Mouse (Mus musculus) liver, adult 2 months (tissue): ENCODE measurements around the gene Man2a2. TPM values are rescaled to one million over a fixed set of nuclear protein-coding genes. Genes with fewer than 3 reads are reported as not detected.

Source experiments
- DNase-seq: peaks from one replicate; pipeline ENCODE4 v3.0.0-alpha.2; 2011; ENCODE audit warnings: low read depth, low spot score; ENCODE audit errors: extremely low read depth
- H3K27ac ChIP-seq: fragments of 200-500 bp; replicated peaks from 2 replicates; pipeline ENCODE4 v1.5.1; 2012; ENCODE audit warnings: low read depth, mild to moderate bottlenecking, control low read depth, inconsistent platforms, low read length; ENCODE audit not compliant: insufficient read depth
- H3K27me3 ChIP-seq: fragments of 200-500 bp; 2 replicates; pipeline ENCODE4 v1.6.1; 2012; ENCODE audit warnings: mild to moderate bottlenecking, moderate library complexity, low read length, inconsistent platforms; ENCODE audit not compliant: control insufficient read depth, insufficient read depth
- H3K36me3 ChIP-seq: fragments of 200-500 bp; 2 replicates; pipeline ENCODE4 v1.6.1; 2012; ENCODE audit warnings: low read length, inconsistent platforms; ENCODE audit not compliant: control insufficient read depth, insufficient read depth
- H3K4me1 ChIP-seq: fragments of 200-500 bp; 2 replicates; pipeline ENCODE4 v1.6.1; 2011; ENCODE audit warnings: low read length; ENCODE audit not compliant: control insufficient read depth, insufficient read depth
- H3K4me3 ChIP-seq: fragments of 200-500 bp; 2 replicates; pipeline ENCODE4 v1.5.1; 2011; ENCODE audit warnings: low read depth, mild to moderate bottlenecking, control low read depth, low read length, moderate library complexity; ENCODE audit not compliant: insufficient read depth
- H3K79me2 ChIP-seq: fragments of 200-500 bp; 2 replicates; pipeline ENCODE4 v1.6.1; 2012; ENCODE audit warnings: inconsistent platforms, mild to moderate bottlenecking, low read length, moderate library complexity; ENCODE audit not compliant: control insufficient read depth, insufficient read depth
- H3K9ac ChIP-seq: fragments of 200-500 bp; 2 replicates; pipeline ENCODE4 v1.6.1; 2012; ENCODE audit warnings: low read depth, mild to moderate bottlenecking, control low read depth, inconsistent platforms, low read length
- CTCF ChIP-seq: fragments of 200-500 bp; IDR thresholded peaks from 2 replicates; pipeline ENCODE4 v1.5.1; 2011; ENCODE audit warnings: low read depth, low read length, control low read depth
- POLR2A ChIP-seq: fragments of 200-500 bp; IDR thresholded peaks from 2 replicates; pipeline ENCODE4 v1.6.1; 2011; ENCODE audit warnings: low read length, control low read depth; ENCODE audit not compliant: insufficient read depth; ENCODE audit errors: extremely low read depth
- WGBS: fragments of 180-500 bp; shearing (Covaris S2); methylation state at CpG from one replicate; pipeline ENCODE4 v1.1.7; 2018; 5-methylcytosine and 5-hydroxymethylcytosine counted together
- polyA plus RNA-seq: library from polyadenylated mRNA; depleted of rRNA; stranded (reverse); fragments of >200 nt; gene quantifications from 2 replicates; pipeline ENCODE4 v1.2.3, GENCODE M21; 2012
- total RNA-seq: library from RNA; depleted of rRNA; stranded (reverse); fragments of >200 nt; gene quantifications from 2 replicates; pipeline ENCODE4 v1.2.3, GENCODE M21; 2014

Gene Man2a2
- total and polyA plus RNA-seq, 2 experiments, result 9.3 to 45.6 TPM

- no peak overlapping the region for H3K27ac ChIP-seq
- DNase-seq, result no peak
Measured at GRCm38 (mm10) chr7:80352920-80353319, 18.3 kb downstream of the Man2a2 start.

GRCm38 (mm10) chr7:80350808-80351207, 20.4 kb downstream of the Man2a2 start:
- WGBS, result 76% methylated on average over 2 of the region's 2 CpGs
- H3K27ac ChIP-seq, result no peak overlapping the region
- H3K4me3 ChIP-seq, result no peak overlapping the region
- H3K79me2 ChIP-seq, result no peaks in the 10 kb centered on the region
- H3K9ac ChIP-seq, result no peak overlapping the region
- no peak for DNase-seq
- no peaks in the 10 kb centered on the region for H3K27me3 ChIP-seq
- TF ChIP-seq CTCF, result no peak
- TF ChIP-seq POLR2A, result no peak
- H3K4me1 ChIP-seq, result no peaks in the 10 kb centered on the region
- peaks cover 3% of the 10 kb centered on the region; the same call in 1 of the 2 replicates for H3K36me3 ChIP-seq

More at GRCm38 (mm10) chr7:80352920-80353319, 18.3 kb downstream of the Man2a2 start:
- Histone ChIP-seq H3K9ac (no peak overlapping the region), H3K36me3 (peaks cover 4% of the 10 kb centered on the region; the same call in 1 of the 2 replicates), H3K27me3 (no peaks in the 10 kb centered on the region), H3K4me3 (no peak overlapping the region), H3K4me1 (no peaks in the 10 kb centered on the region), H3K79me2 (no peaks in the 10 kb centered on the region)
- TF ChIP-seq CTCF (no peak), POLR2A (no peak)
- 89% methylated on average over 8 of the region's 8 CpGs for WGBS

GRCm38 (mm10) chr7:80347670-80348586, 23.2 kb downstream of the Man2a2 start:
- no peak for DNase-seq
- Histone ChIP-seq H3K27me3 (no peaks in the 10 kb centered on the region), H3K4me1 (peaks cover 4% of the 10 kb centered on the region; the same call in 1 of the 2 replicates), H3K4me3 (no peak overlapping the region), H3K9ac (no peak overlapping the region), H3K27ac (no peak overlapping the region), H3K36me3 (peaks cover 3% of the 10 kb centered on the region; the same call in 1 of the 2 replicates), H3K79me2 (no peaks in the 10 kb centered on the region)
- no peak for TF ChIP-seq POLR2A
- no peak for TF ChIP-seq CTCF
- 90% methylated on average over 13 of the region's 13 CpGs for WGBS

GRCm38 (mm10) chr7:80346830-80347229, 24.3 kb downstream of the Man2a2 start:
- Histone ChIP-seq H3K4me3 (no peak overlapping the region), H3K27ac (no peak overlapping the region), H3K79me2 (no peaks in the 10 kb centered on the region), H3K9ac (no peak overlapping the region), H3K27me3 (no peaks in the 10 kb centered on the region), H3K36me3 (peaks cover 3% of the 10 kb centered on the region; the same call in 1 of the 2 replicates), H3K4me1 (peaks cover 4% of the 10 kb centered on the region; the same call in 1 of the 2 replicates)
- 40% methylated on average over 5 of the region's 5 CpGs for WGBS
- DNase-seq, result peak; percentile 43
- TF ChIP-seq CTCF (no peak), POLR2A (no peak)

GRCm38 (mm10) chr7:80346173-80346572, 25.0 kb downstream of the Man2a2 start:
- Histone ChIP-seq H3K79me2 (no peaks in the 10 kb centered on the region), H3K36me3 (peaks cover 2% of the 10 kb centered on the region; the same call in 1 of the 2 replicates), H3K4me1 (peaks cover 4% of the 10 kb centered on the region; the same call in 1 of the 2 replicates), H3K27me3 (no peaks in the 10 kb centered on the region), H3K9ac (no peak overlapping the region), H3K4me3 (no peak overlapping the region), H3K27ac (no peak overlapping the region)
- TF ChIP-seq POLR2A, result no peak
- TF ChIP-seq CTCF, result no peak
- 73% methylated on average over 9 of the region's 9 CpGs for WGBS
- DNase-seq, result no peak
